Mouse (Mus musculus) neural tube, embryonic 13.5 days (tissue): ENCODE data around the gene Hist1h1e. TPM values are rescaled to one million over a fixed set of nuclear protein-coding genes. Genes with fewer than 3 reads are reported as not detected.
"Not testable (repeated sequence)": the region's sequence is repeated elsewhere in the genome, so short reads cannot be mapped to it uniquely, and the experiment has no call there.

Experiments used
- ATAC-seq: fragments of 200-750 bp; cut with Nextera tagmentation; 2 replicates; pipeline ENCODE4 v1.8.0; 2017; ENCODE audit warnings: low read depth, mild to moderate bottlenecking, moderate TSS enrichment, moderate library complexity
- H3K27ac ChIP-seq: fragments of 300-500 bp; sonication (generic); replicated peaks from 2 replicates; pipeline ENCODE4 v1.5.1; 2015; ENCODE audit warnings: moderate library complexity, mild to moderate bottlenecking, inconsistent platforms
- H3K27me3 ChIP-seq: fragments of 300-500 bp; sonication (generic); 2 replicates; pipeline ENCODE4 v1.6.1; 2015; ENCODE audit warnings: mild to moderate bottlenecking, inconsistent platforms
- H3K36me3 ChIP-seq: fragments of 300-500 bp; sonication (generic); 2 replicates; pipeline ENCODE4 v1.6.1; 2015; ENCODE audit warnings: mild to moderate bottlenecking, inconsistent platforms
- H3K4me1 ChIP-seq: fragments of 300-500 bp; sonication (generic); replicated peaks from 2 replicates; pipeline ENCODE4 v1.6.1; 2015; ENCODE audit warnings: inconsistent platforms
- H3K4me2 ChIP-seq: fragments of 300-500 bp; sonication (generic); 2 replicates; pipeline ENCODE4 v1.6.1; 2015; ENCODE audit warnings: inconsistent platforms, mild to moderate bottlenecking, moderate library complexity
- H3K4me3 ChIP-seq: fragments of 300-500 bp; sonication (generic); 2 replicates; pipeline ENCODE4 v1.5.1; 2015; ENCODE audit warnings: mild to moderate bottlenecking, inconsistent platforms
- H3K9ac ChIP-seq: fragments of 300-500 bp; sonication (generic); 2 replicates; pipeline ENCODE4 v1.6.1; 2015; ENCODE audit warnings: moderate library complexity, mild to moderate bottlenecking, inconsistent platforms
- H3K9me3 ChIP-seq: fragments of 300-500 bp; sonication (generic); 2 replicates; pipeline ENCODE4 v1.6.1; 2016; ENCODE audit warnings: inconsistent platforms
- WGBS: fragments of 180-500 bp; shearing (Covaris S2); methylation state at CpG from one replicate; pipeline ENCODE4 v1.1.7; 2015; 5-methylcytosine and 5-hydroxymethylcytosine counted together
- polyA plus RNA-seq: library from polyadenylated mRNA; unstranded; fragments of >200 nt; fragmentation: Nextera tagmentation; extraction: Ambion mirVana; gene quantifications from 2 replicates; pipeline ENCODE4 v1.2.1, GENCODE M21; 2015

The Hist1h1e gene
- polyA plus RNA-seq, 1 experiment from 2014 or later = 6.1 TPM

- 89% methylated on average over 4 of the region's 4 CpGs for WGBS
- H3K36me3 ChIP-seq = no peaks in the 10 kb centered on the region
- no peaks in the 10 kb centered on the region for H3K9me3 ChIP-seq
- no peak overlapping the region for H3K9ac ChIP-seq
- H3K4me2 ChIP-seq = no peak overlapping the region
- no peak for ATAC-seq
- H3K27me3 ChIP-seq = no peaks in the 10 kb centered on the region
- H3K27ac ChIP-seq = no peak overlapping the region
- no peak overlapping the region for H3K4me3 ChIP-seq
- H3K4me1 ChIP-seq = no peaks in the 10 kb centered on the region
Measured at GRCm38 (mm10) chr13:23609209-23609608, 13.1 kb downstream of the Hist1h1e start.

- no peaks in the 10 kb centered on the region for H3K36me3 ChIP-seq
- no peak overlapping the region for H3K4me2 ChIP-seq
- no peak overlapping the region for H3K4me3 ChIP-seq
- no peaks in the 10 kb centered on the region for H3K27me3 ChIP-seq
- no peak overlapping the region for H3K9ac ChIP-seq
- no peaks in the 10 kb centered on the region for H3K4me1 ChIP-seq
- WGBS = 87% methylated on average over 3 of the region's 3 CpGs
- H3K27ac ChIP-seq = no peak overlapping the region
- ATAC-seq = no peak
- H3K9me3 ChIP-seq = no peaks in the 10 kb centered on the region
Measured at GRCm38 (mm10) chr13:23605052-23605451, 17.3 kb downstream of the Hist1h1e start.

- Histone ChIP-seq H3K4me1 (no peaks in the 10 kb centered on the region), H3K27me3 (no peaks in the 10 kb centered on the region), H3K9me3 (no peaks in the 10 kb centered on the region), H3K9ac (no peak overlapping the region), H3K4me2 (no peak overlapping the region), H3K4me3 (no peak overlapping the region), H3K27ac (no peak overlapping the region), H3K36me3 (no peaks in the 10 kb centered on the region)
- ATAC-seq = no peak
- WGBS = 86% methylated on average over 3 of the region's 3 CpGs
Measured at GRCm38 (mm10) chr13:23604452-23604851, 17.9 kb downstream of the Hist1h1e start.

DNA sequence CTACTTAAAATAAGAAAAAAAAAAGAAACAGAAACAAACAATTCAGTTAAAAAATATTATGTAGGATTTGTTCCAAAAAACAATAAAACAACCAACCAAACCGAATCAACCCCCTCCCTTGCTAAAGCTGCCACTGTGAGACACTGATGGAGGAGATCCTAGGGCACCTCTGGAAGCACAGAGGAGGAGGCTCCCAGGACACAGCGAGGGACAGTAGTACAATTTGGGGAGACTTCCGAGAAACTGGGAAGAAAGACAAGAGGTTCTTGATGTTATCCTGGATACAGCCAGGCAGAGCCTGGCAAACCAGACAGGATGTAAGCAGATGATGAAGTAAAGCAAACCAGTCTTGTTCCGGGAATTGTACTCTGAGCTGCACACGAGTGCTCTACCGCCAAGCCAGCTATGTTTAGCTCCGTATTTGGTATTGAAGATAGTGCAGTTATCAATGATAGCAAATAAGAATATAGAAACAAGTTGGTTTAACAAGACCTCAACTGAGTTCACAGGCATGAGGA lies 19.1 kb downstream of the Hist1h1e start:
- no peak overlapping the region for H3K4me3 ChIP-seq
- 81% methylated on average over 7 of the region's 7 CpGs for WGBS
- H3K27ac ChIP-seq = no peak overlapping the region
- no peaks in the 10 kb centered on the region for H3K36me3 ChIP-seq
- no peak overlapping the region for H3K9ac ChIP-seq
- no peaks in the 10 kb centered on the region for H3K27me3 ChIP-seq
- no peak overlapping the region for H3K4me2 ChIP-seq
- ATAC-seq = no peak
- H3K9me3 ChIP-seq = no peaks in the 10 kb centered on the region
- H3K4me1 ChIP-seq = no peaks in the 10 kb centered on the region

DNA sequence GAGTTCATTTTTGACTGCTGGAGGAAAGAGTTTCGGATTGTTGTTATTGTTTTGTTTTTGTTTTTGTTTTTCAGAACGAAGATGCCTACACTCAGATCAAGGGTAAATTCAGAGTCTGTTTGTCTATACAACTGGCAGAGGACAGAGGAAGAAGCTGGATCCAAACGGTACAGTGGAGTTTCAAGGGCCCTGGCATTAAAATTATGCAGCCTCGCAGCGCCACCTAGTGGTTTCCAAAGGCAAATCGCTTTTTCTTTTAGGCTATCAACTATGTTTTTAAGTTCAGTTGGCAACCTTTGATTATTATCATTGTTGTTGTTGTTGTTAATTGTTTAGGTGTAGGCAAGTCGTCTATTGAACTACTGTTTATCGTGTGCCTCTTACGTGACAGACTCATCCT lies 24.4 kb downstream of the Hist1h1e start:
- Histone ChIP-seq H3K27ac (no peak overlapping the region), H3K4me2 (no peak overlapping the region), H3K9ac (no peak overlapping the region), H3K27me3 (no peaks in the 10 kb centered on the region), H3K9me3 (no peaks in the 10 kb centered on the region), H3K4me3 (no peak overlapping the region), H3K4me1 (no peaks in the 10 kb centered on the region), H3K36me3 (no peaks in the 10 kb centered on the region)
- no peak for ATAC-seq
- whole genome bisulfite sequencing = 7% methylated on average over 9 of the region's 9 CpGs

GRCm38 (mm10) chr13:23595622-23596372 lies 26.6 kb downstream of the Hist1h1e start:
- no peaks in the 10 kb centered on the region for H3K36me3 ChIP-seq
- no peak overlapping the region for H3K4me3 ChIP-seq
- no peak overlapping the region for H3K27ac ChIP-seq
- H3K9me3 ChIP-seq = no peaks in the 10 kb centered on the region
- no peak overlapping the region for H3K4me2 ChIP-seq
- no peaks in the 10 kb centered on the region for H3K4me1 ChIP-seq
- no peak for ATAC-seq
- no peaks in the 10 kb centered on the region for H3K27me3 ChIP-seq
- H3K9ac ChIP-seq = no peak overlapping the region
- WGBS = 87% methylated on average over 7 of the region's 7 CpGs

DNA sequence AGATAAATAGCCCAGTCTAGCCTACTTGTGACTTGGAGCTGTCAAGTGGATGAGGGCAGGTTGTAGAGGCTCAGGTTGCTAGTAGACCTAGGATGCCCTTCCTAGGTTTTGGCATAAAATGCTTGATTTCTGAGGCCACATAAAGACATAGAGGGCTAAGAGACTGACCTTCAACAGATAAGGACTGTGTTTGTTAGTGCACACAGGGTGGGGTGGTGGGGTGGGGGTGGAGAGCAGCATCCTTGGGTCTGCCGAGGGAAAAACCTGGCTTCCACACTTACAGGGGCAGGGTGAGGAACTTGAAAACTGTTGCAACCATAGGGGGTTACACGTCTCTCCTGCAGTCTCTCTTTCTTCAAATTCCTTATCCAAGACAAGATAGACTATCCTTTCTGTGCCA lies 27.2 kb downstream of the Hist1h1e start:
- H3K27ac ChIP-seq = no peak overlapping the region
- no peaks in the 10 kb centered on the region for H3K9me3 ChIP-seq
- H3K4me1 ChIP-seq = no peaks in the 10 kb centered on the region
- WGBS = 89% methylated on average over 2 of the region's 2 CpGs
- H3K4me2 ChIP-seq = no peak overlapping the region
- H3K4me3 ChIP-seq = no peak overlapping the region
- no peaks in the 10 kb centered on the region for H3K27me3 ChIP-seq
- no peak for ATAC-seq
- no peaks in the 10 kb centered on the region for H3K36me3 ChIP-seq
- H3K9ac ChIP-seq = no peak overlapping the region

- no peak for ATAC-seq
- Histone ChIP-seq H3K9me3 (no peaks in the 10 kb centered on the region), H3K4me3 (no peak overlapping the region), H3K36me3 (no peaks in the 10 kb centered on the region), H3K27ac (no peak overlapping the region), H3K9ac (no peak overlapping the region), H3K4me1 (no peaks in the 10 kb centered on the region), H3K4me2 (no peak overlapping the region), H3K27me3 (no peaks in the 10 kb centered on the region)
- WGBS = 83% methylated on average over 5 of the region's 5 CpGs
Measured at GRCm38 (mm10) chr13:23593051-23593770, 29.1 kb downstream of the Hist1h1e start.

DNA sequence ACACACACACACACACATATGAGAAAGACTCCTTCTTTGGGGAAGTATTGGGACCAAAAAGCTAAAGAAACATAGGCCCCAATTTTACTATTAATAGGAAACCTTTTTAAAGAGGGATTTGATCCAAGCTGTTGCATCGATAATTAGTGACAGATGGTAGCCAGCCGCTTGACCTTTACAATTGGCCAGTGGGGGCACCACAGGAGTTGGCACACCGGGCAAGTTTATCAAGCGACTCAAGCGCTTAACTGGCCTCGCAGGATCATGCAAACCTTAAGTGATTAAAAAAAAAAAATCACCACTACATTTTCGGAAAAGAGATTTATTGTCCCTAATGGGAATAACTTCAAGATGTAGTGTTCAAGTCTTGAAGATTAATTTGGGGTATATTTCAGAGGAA lies 29.7 kb downstream of the Hist1h1e start:
- H3K9ac ChIP-seq = no peak overlapping the region
- 90% methylated on average over 7 of the region's 7 CpGs for WGBS

GRCm38 (mm10) chr13:23591886-23592285 lies 30.5 kb downstream of the Hist1h1e start:
- H3K4me2 ChIP-seq, ATAC-seq, H3K4me3 ChIP-seq, H3K27me3 ChIP-seq, H3K9me3 ChIP-seq, H3K9ac ChIP-seq, H3K27ac ChIP-seq, H3K4me1 ChIP-seq, H3K36me3 ChIP-seq: not testable (repeated sequence)
- 85% methylated on average over 7 of the region's 7 CpGs for WGBS

More for the DNA sequence above, 29.7 kb downstream of the Hist1h1e start:
- Histone ChIP-seq H3K4me1 (no peaks in the 10 kb centered on the region), H3K4me3 (no peak overlapping the region), H3K36me3 (no peaks in the 10 kb centered on the region), H3K9me3 (no peaks in the 10 kb centered on the region), H3K27me3 (no peaks in the 10 kb centered on the region), H3K27ac (no peak overlapping the region), H3K4me2 (no peak overlapping the region)
- no peak for ATAC-seq

- Histone ChIP-seq H3K27ac (no peak overlapping the region), H3K36me3 (no peaks in the 10 kb centered on the region), H3K4me1 (peaks cover 10% of the 10 kb centered on the region), H3K4me2 (no peak overlapping the region), H3K9me3 (no peaks in the 10 kb centered on the region), H3K27me3 (no peaks in the 10 kb centered on the region), H3K4me3 (no peak overlapping the region), H3K9ac (no peak overlapping the region)
- WGBS = 92% methylated on average over 7 of the region's 7 CpGs
- ATAC-seq = no peak
Measured at GRCm38 (mm10) chr13:23591206-23591605, 31.2 kb downstream of the Hist1h1e start.

DNA sequence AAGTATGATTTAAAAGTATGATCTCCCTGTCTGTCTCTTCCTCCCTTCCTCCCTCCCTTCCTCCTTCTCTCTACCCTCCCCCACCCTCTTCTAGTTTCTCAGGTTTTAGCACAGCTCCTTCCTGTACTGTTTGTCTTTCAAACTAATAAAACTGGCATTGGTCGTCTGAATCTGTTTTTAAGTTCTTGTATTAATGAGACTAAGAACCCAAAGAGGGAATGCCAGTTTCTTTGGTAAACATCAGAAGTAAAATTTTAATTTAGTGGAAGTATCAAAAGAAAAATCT lies 35.5 kb downstream of the Hist1h1e start:
- peak overlapping the region; percentile 82 for H3K27ac ChIP-seq
- peak overlapping the region; percentile 47 for H3K4me3 ChIP-seq
- H3K9ac ChIP-seq = peak overlapping the region; percentile 58
- WGBS = 3% methylated on average over 1 of the region's 1 CpGs
- no peak for ATAC-seq
- peak overlapping the region; percentile 72 for H3K4me2 ChIP-seq
- peaks cover 36% of the 10 kb centered on the region for H3K4me1 ChIP-seq
- H3K9me3 ChIP-seq = no peaks in the 10 kb centered on the region
- H3K36me3 ChIP-seq = no peaks in the 10 kb centered on the region
- H3K27me3 ChIP-seq = no peaks in the 10 kb centered on the region
